Mouse (Mus musculus) intestine, postnatal 0 days (tissue): ENCODE results near the gene Lgr5. TPM values are rescaled to one million over a fixed set of nuclear protein-coding genes. Genes with fewer than 3 reads are reported as not detected.

Experiments used
- ATAC-seq: fragments of 200-750 bp; cut with Nextera tagmentation; 2 replicates; pipeline ENCODE4 v1.8.0; 2017; ENCODE audit warnings: mild to moderate bottlenecking, moderate TSS enrichment, moderate library complexity
- H3K27ac ChIP-seq: fragments of 300-500 bp; sonication (generic); 2 replicates; pipeline ENCODE4 v1.5.1; 2014; ENCODE audit warnings: mild to moderate bottlenecking, low read depth, low read length, moderate library complexity
- H3K27me3 ChIP-seq: fragments of 300-500 bp; sonication (generic); replicated peaks from 2 replicates; pipeline ENCODE4 v1.6.1; 2014; ENCODE audit warnings: low read length, mixed read lengths; ENCODE audit not compliant: control insufficient read depth, insufficient read depth
- H3K36me3 ChIP-seq: fragments of 300-500 bp; sonication (generic); 2 replicates; pipeline ENCODE4 v1.6.1; 2014; ENCODE audit warnings: mild to moderate bottlenecking, moderate library complexity; ENCODE audit not compliant: control insufficient read depth, insufficient read depth
- H3K4me1 ChIP-seq: fragments of 300-500 bp; sonication (generic); replicated peaks from 2 replicates; pipeline ENCODE4 v1.6.1; 2014; ENCODE audit warnings: antibody characterized with exemption, low read length, mixed read lengths; ENCODE audit not compliant: control insufficient read depth, insufficient read depth
- H3K4me2 ChIP-seq: fragments of 300-500 bp; sonication (generic); replicated peaks from 2 replicates; pipeline ENCODE4 v1.6.1; 2014; ENCODE audit warnings: low read depth, mild to moderate bottlenecking, moderate library complexity
- H3K4me3 ChIP-seq: fragments of 300-500 bp; sonication (generic); 2 replicates; pipeline ENCODE4 v1.5.1; 2014; ENCODE audit warnings: low read depth, low read length
- H3K9ac ChIP-seq: fragments of 300-500 bp; sonication (generic); 2 replicates; pipeline ENCODE4 v1.6.1; 2014; ENCODE audit warnings: mild to moderate bottlenecking, low read depth, low read length
- H3K9me3 ChIP-seq: fragments of 300-500 bp; sonication (generic); 2 replicates; pipeline ENCODE4 v1.6.1; 2016; ENCODE audit warnings: mixed run types; ENCODE audit not compliant: control insufficient read depth
- CTCF ChIP-seq: sonication (generic); IDR thresholded peaks from 2 replicates; pipeline ENCODE4 v1.5.1; 2016; ENCODE audit warnings: low read depth, mild to moderate bottlenecking, control low read depth, antibody characterized with exemption, moderate library complexity
- WGBS: fragments of 180-500 bp; shearing (Covaris S2); extraction: QIAGEN DNeasy Blood & Tissue Kit; methylation state at CpG from one replicate; pipeline ENCODE4 v1.1.7; 2014; 5-methylcytosine and 5-hydroxymethylcytosine counted together
- polyA plus RNA-seq: library from polyadenylated mRNA; unstranded; fragments of >200 nt; fragmentation: Nextera tagmentation; extraction: Ambion mirVana; gene quantifications from 2 replicates; pipeline ENCODE4 v1.2.1, GENCODE M21; 2015

The Lgr5 gene
- polyA plus RNA-seq, 1 experiment from 2014 or later: 2.5 TPM

- no peak for ATAC-seq
- H3K27ac ChIP-seq: no peak overlapping the region
- H3K4me3 ChIP-seq: no peak overlapping the region
- no peak for TF ChIP-seq CTCF
- H3K4me2 ChIP-seq: no peak overlapping the region
- no peak overlapping the region for H3K9ac ChIP-seq
- H3K36me3 ChIP-seq: no peaks in the 10 kb centered on the region
- 58% methylated on average over 6 of the region's 6 CpGs for WGBS
- no peaks in the 10 kb centered on the region for H3K27me3 ChIP-seq
- H3K4me1 ChIP-seq: no peaks in the 10 kb centered on the region
- no peaks in the 10 kb centered on the region for H3K9me3 ChIP-seq
Measured at GRCm38 (mm10) chr10:115542917-115543316, 44.7 kb downstream of the Lgr5 start.

DNA sequence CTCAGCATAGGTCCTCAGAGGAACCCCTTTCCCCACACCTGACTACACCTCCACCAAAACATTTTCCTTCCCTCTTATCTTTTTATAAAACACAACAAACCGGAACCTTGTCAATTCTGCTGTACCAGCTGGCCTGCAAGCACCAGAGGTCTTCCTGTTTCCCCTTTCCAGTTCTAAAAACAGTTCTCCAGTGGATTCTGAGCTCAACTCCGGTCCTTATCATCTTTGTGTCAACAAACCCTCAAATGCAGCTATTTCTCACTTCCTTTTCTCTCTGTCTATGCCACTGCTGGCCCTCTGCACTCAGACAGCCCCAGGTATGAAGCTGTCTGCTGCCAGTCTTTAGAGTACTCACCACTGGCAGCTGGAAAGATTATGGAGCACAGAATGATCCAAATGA lies 56.8 kb downstream of the Lgr5 start:
- H3K36me3 ChIP-seq: no peaks in the 10 kb centered on the region
- no peaks in the 10 kb centered on the region for H3K4me1 ChIP-seq
- 22% methylated on average over 2 of the region's 2 CpGs for WGBS
- H3K27me3 ChIP-seq: no peaks in the 10 kb centered on the region
- H3K27ac ChIP-seq: no peak overlapping the region
- no peak overlapping the region for H3K9ac ChIP-seq
- no peaks in the 10 kb centered on the region for H3K9me3 ChIP-seq
- H3K4me3 ChIP-seq: no peak overlapping the region
- no peak for ATAC-seq
- no peak overlapping the region for H3K4me2 ChIP-seq
- TF ChIP-seq CTCF: no peak

DNA sequence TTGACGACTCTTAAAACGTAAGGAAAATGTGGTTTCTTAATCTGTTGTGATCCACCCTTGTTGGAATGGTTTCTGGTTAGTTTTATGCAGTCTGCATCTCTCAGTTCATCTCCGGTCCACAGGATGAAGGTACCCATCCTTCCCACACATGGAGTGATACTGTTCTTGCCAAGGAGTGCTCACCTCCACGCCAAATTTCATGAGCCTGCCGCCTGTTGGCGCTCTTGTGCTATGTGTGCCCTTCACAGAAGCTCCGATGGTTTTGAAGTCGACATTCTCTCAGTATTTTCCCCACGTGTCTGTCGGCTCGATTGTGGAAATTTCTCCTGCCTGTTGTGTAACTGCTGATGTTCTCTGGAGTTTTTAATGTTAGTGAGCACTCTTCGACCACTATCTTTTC lies 57.8 kb downstream of the Lgr5 start:
- no peaks in the 10 kb centered on the region for H3K36me3 ChIP-seq
- 88% methylated on average over 12 of the region's 12 CpGs for WGBS
- no peak for TF ChIP-seq CTCF
- H3K9ac ChIP-seq: no peak overlapping the region
- H3K4me1 ChIP-seq: no peaks in the 10 kb centered on the region
- H3K4me2 ChIP-seq: no peak overlapping the region
- H3K4me3 ChIP-seq: no peak overlapping the region
- no peak for ATAC-seq
- H3K27me3 ChIP-seq: no peaks in the 10 kb centered on the region
- H3K27ac ChIP-seq: no peak overlapping the region
- H3K9me3 ChIP-seq: no peaks in the 10 kb centered on the region

GRCm38 (mm10) chr10:115528892-115529291 lies 58.7 kb downstream of the Lgr5 start:
- Histone ChIP-seq H3K9ac (no peak overlapping the region), H3K27ac (no peak overlapping the region), H3K9me3 (no peaks in the 10 kb centered on the region), H3K4me3 (no peak overlapping the region), H3K4me1 (no peaks in the 10 kb centered on the region), H3K36me3 (no peaks in the 10 kb centered on the region), H3K27me3 (no peaks in the 10 kb centered on the region), H3K4me2 (no peak overlapping the region)
- 64% methylated on average over 4 of the region's 4 CpGs for WGBS
- no peak for ATAC-seq
- TF ChIP-seq CTCF: no peak

DNA sequence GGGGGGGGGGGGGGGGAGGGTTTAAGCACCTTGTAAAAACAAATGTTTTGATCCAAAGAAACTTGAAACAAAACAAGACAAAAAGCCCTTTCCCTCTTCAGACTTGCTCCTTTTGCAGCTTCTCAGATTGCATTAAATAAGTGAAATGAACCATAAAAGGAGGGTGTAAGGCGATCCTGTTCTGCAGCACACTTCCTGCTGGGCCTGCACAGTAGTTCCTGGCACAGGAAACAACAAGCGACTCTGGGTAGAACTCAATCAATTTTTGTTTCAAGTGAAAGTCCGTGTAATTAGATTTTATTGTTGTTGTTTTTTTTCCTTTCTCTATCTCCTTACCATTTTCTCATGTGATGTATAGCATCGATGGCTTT lies 66.5 kb downstream of the Lgr5 start:
- H3K4me2 ChIP-seq: no peak overlapping the region

DNA sequence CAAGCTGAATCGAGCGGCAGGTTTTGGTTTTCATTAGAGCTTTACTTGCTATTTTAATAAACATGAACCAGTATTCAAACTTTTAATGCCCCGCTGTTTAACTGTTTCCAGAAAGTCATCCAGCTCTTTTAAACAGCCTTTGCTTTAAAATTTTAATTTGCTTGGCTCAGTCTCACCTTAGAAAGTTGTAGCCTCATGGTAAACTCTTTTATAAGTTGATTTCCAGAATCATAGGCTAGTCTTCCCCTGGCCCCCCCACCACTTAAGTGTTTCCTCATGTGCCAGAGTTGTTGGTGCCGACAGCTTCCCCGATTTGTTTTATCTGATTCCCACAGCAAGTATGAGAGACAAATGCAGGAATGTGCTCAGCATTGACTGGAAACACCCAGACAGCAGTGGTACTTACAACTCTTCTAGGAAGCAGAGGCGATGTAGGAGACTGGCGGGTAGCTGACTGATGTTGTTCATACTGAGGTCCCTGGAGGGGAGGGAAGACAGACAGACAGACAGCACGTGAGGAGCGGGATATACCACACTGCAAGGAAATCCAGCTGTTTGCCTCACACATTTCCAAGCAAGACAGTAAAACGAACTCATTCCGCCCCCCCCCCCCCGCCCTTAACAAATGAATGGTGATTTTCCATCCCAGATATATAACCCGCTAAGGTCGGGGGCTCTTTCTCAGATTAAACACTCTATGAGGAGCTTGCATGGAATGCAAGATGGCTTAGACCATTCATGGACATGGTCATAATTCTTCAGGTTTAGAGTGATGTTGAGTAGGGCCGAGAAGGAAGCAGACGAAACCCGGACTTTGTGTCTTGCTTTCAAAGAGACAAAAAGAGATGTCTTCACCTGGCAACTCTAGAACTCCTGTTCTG lies 67.1 kb downstream of the Lgr5 start:
- H3K4me3 ChIP-seq: no peak overlapping the region
- no peak for ATAC-seq
- TF ChIP-seq CTCF: no peak
- no peaks in the 10 kb centered on the region for H3K4me1 ChIP-seq
- H3K9ac ChIP-seq: no peak overlapping the region
- H3K27ac ChIP-seq: no peak overlapping the region
- no peaks in the 10 kb centered on the region for H3K9me3 ChIP-seq
- H3K36me3 ChIP-seq: no peaks in the 10 kb centered on the region
- H3K4me2 ChIP-seq: no peak overlapping the region
- 81% methylated on average over 17 of the region's 17 CpGs for WGBS
- no peaks in the 10 kb centered on the region for H3K27me3 ChIP-seq

More for the DNA sequence above, 66.5 kb downstream of the Lgr5 start:
- H3K36me3 ChIP-seq: no peaks in the 10 kb centered on the region
- no peak overlapping the region for H3K9ac ChIP-seq
- H3K27me3 ChIP-seq: no peaks in the 10 kb centered on the region
- no peaks in the 10 kb centered on the region for H3K9me3 ChIP-seq
- H3K4me1 ChIP-seq: no peaks in the 10 kb centered on the region
- no peak overlapping the region for H3K27ac ChIP-seq
- no peak for TF ChIP-seq CTCF
- ATAC-seq: no peak
- WGBS: 64% methylated on average over 4 of the region's 4 CpGs
- no peak overlapping the region for H3K4me3 ChIP-seq
